Mouse (Mus musculus) embryonic facial prominence, embryonic 11.5 days (tissue): ENCODE results near the gene Fam166b. TPM values are rescaled to one million over a fixed set of nuclear protein-coding genes. Genes with fewer than 3 reads are reported as not detected.

Source experiments
- ATAC-seq: fragments of 200-750 bp; cut with Nextera tagmentation; replicated peaks from 2 replicates; pipeline ENCODE4 v1.8.0; 2017; ENCODE audit warnings: low read depth; ENCODE audit not compliant: insufficient number of reproducible peaks, low FRiP score, low TSS enrichment
- DNase-seq: peaks from one replicate; pipeline ENCODE4 v3.0.0-alpha.2; 2015; ENCODE audit warnings: low spot score
- H3K27ac ChIP-seq: fragments of 300-500 bp; sonication (generic); replicated peaks from 2 replicates; pipeline ENCODE4 v1.5.1; 2014; ENCODE audit warnings: mild to moderate bottlenecking, low read depth, low read length, control low read depth
- H3K27me3 ChIP-seq: fragments of 300-500 bp; sonication (generic); 2 replicates; pipeline ENCODE4 v1.6.1; 2014; ENCODE audit warnings: mild to moderate bottlenecking, low read length, moderate library complexity, mixed read lengths; ENCODE audit not compliant: control insufficient read depth, insufficient read depth
- H3K36me3 ChIP-seq: fragments of 300-500 bp; sonication (generic); replicated peaks from 2 replicates; pipeline ENCODE4 v1.6.1; 2014; ENCODE audit warnings: low read depth, mild to moderate bottlenecking, low read length, moderate library complexity, mixed read lengths; ENCODE audit not compliant: control insufficient read depth, insufficient read depth
- H3K4me1 ChIP-seq: fragments of 300-500 bp; sonication (generic); 2 replicates; pipeline ENCODE4 v1.6.1; 2014; ENCODE audit warnings: low read length, mixed read lengths; ENCODE audit not compliant: control insufficient read depth, insufficient read depth
- H3K4me2 ChIP-seq: fragments of 300-500 bp; sonication (generic); 2 replicates; pipeline ENCODE4 v1.6.1; 2014; ENCODE audit warnings: low read depth, mild to moderate bottlenecking, control low read depth, low read length, moderate library complexity
- H3K4me3 ChIP-seq: fragments of 300-500 bp; sonication (generic); 2 replicates; pipeline ENCODE4 v1.5.1; 2014; ENCODE audit warnings: low read depth, low read length, control low read depth
- H3K9ac ChIP-seq: fragments of 300-500 bp; sonication (generic); replicated peaks from 2 replicates; pipeline ENCODE4 v1.6.1; 2014; ENCODE audit warnings: mild to moderate bottlenecking, control low read depth, low read length
- H3K9me3 ChIP-seq: fragments of 300-500 bp; sonication (generic); replicated peaks from 2 replicates; pipeline ENCODE4 v1.6.1; 2016; ENCODE audit warnings: mild to moderate bottlenecking, low read length, inconsistent platforms, mixed read lengths; ENCODE audit not compliant: control insufficient read depth
- WGBS: fragments of 180-500 bp; shearing (Covaris S2); extraction: QIAGEN DNeasy Blood & Tissue Kit; methylation state at CpG from one replicate; pipeline ENCODE4 v1.1.7; 2014; 5-methylcytosine and 5-hydroxymethylcytosine counted together
- polyA plus RNA-seq: library from polyadenylated mRNA; unstranded; fragments of >200 nt; fragmentation: Nextera tagmentation; extraction: Ambion mirVana; gene quantifications from 2 replicates; pipeline ENCODE4 v1.2.1, GENCODE M21; 2014

Gene Fam166b
- polyA plus RNA-seq, 1 experiment from 2014 or later: not detected

DNA sequence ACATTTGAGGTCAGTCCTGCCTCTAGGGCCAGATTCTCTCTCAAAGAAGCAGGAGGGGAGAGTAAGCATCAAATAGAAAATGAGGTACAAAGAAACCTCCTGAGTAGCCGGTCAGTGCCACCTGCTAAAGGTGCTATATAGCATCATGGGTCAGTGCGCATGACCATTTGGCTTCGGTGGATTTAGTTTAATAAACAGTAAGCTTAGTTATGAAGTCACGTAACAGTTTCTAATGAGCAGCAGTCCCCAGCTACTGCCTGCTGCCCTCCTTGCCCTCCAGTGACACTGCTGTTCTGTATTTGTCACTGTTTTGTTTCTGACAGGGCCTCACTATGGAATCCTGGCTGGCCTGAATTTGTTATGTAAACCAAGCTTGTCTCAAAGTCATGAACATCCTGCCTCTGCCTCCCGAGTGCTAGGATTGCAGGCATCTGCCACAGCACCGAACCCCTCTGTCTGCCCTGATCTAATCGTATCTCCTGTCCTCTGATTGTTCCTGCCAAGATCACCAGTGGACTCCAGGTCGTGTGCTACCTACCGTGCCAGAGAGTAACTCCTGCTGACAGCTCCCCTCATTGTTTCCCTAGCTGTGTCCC lies 39.0 kb downstream of the Fam166b start:
- H3K27me3 ChIP-seq: no peaks in the 10 kb centered on the region
- H3K4me2 ChIP-seq: no peak overlapping the region
- H3K9ac ChIP-seq: no peak overlapping the region
- H3K9me3 ChIP-seq: no peaks in the 10 kb centered on the region
- WGBS: 64% methylated on average over 9 of the region's 9 CpGs
- no peaks in the 10 kb centered on the region for H3K36me3 ChIP-seq
- ATAC-seq: no peak
- DNase-seq: no peak
- H3K4me3 ChIP-seq: no peak overlapping the region
- no peaks in the 10 kb centered on the region for H3K4me1 ChIP-seq
- H3K27ac ChIP-seq: no peak overlapping the region

DNA sequence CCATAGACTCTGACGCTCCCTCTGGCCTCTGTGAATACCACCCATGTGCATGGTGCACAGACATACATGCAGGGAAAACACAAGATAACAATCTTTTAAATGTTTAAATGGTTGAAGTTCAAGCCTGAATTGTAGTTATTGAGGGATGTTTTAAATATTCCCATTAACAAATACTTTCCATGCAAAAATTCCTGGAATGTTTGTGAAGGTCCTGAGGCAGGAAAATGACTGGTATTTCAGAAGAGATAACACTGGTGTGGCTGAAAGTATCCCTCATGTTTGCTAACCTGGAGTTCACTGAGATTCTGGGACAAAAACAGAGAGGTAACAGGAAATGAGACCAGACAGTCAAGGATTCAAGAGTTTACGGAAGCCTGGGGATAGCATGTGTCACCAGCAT lies 39.5 kb downstream of the Fam166b start:
- H3K9me3 ChIP-seq: no peaks in the 10 kb centered on the region
- H3K27ac ChIP-seq: no peak overlapping the region
- no peak overlapping the region for H3K4me3 ChIP-seq
- H3K4me1 ChIP-seq: no peaks in the 10 kb centered on the region
- no peak overlapping the region for H3K4me2 ChIP-seq
- WGBS: 79% methylated on average over 2 of the region's 2 CpGs
- no peak for ATAC-seq
- no peaks in the 10 kb centered on the region for H3K36me3 ChIP-seq
- DNase-seq: no peak
- no peak overlapping the region for H3K9ac ChIP-seq
- no peaks in the 10 kb centered on the region for H3K27me3 ChIP-seq

DNA sequence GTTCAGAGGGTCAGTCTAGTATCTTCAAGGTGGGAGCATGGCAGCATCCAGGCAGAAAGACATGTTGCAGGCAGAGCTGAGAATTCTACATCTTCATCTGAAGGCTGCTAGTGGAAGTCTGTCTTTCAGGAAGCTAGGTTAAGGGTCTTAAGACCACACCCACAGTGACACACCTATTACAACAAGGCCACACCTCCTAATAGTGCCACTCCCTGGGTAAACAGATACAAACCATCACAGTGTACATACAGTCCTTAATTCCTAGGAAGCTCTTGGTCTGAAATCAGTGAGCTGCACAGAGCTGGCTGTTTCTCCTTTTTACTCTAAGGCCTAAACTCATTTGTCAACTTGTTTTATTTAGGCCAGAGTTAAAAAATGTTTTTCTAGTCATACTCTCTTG lies 42.0 kb downstream of the Fam166b start:
- no peak for DNase-seq
- Histone ChIP-seq H3K4me2 (no peak overlapping the region), H3K27ac (no peak overlapping the region), H3K9me3 (no peaks in the 10 kb centered on the region), H3K27me3 (no peaks in the 10 kb centered on the region), H3K4me1 (no peaks in the 10 kb centered on the region), H3K9ac (no peak overlapping the region), H3K36me3 (no peaks in the 10 kb centered on the region), H3K4me3 (no peak overlapping the region)
- no peak for ATAC-seq

DNA sequence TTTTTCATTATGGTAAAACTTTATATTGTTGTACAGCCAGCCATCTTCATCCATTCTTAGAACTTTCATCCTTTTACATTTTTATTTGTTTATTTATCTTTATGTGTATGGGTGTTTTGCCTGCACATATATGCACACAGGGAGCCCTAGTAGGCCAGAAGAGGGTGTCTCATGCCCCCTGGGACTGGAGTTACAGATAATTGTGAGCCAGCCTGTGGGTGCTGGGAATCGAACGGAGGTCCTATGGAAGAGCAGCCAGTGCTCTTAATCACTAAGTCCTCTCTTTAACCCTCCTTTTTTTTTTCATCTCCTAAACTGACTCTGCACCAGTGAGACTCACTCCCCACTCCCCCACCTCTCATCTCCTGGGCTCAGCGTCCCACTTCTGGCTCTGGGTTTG lies 44.4 kb downstream of the Fam166b start:
- H3K4me2 ChIP-seq: no peak overlapping the region
- DNase-seq (no peak), ATAC-seq (no peak)
- no peaks in the 10 kb centered on the region for H3K36me3 ChIP-seq
- no peak overlapping the region for H3K27ac ChIP-seq
- no peak overlapping the region for H3K9ac ChIP-seq
- H3K27me3 ChIP-seq: peaks cover 8% of the 10 kb centered on the region
- no peak overlapping the region for H3K4me3 ChIP-seq
- H3K4me1 ChIP-seq: no peaks in the 10 kb centered on the region; the same call in 1 of the 2 replicates
- WGBS: 93% methylated on average over 3 of the region's 3 CpGs
- H3K9me3 ChIP-seq: no peaks in the 10 kb centered on the region

DNA sequence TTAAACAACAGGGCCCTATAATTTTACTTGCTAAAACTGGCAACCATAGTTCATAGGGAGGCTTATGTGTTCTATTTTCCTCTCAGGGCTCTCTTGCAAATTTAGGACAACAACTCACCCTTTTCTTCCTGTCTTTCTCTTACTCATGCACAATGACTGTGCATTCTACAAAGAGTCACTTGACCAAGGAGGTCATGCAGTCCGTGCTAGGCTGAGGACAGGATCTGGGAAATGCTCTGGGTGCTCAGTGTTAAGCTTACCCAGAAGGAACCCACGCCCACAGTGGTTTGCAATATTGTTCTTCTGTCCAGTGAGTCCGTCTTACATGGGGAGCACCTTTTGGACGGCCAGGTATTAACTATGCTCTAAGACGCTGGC lies 44.9 kb downstream of the Fam166b start:
- H3K36me3 ChIP-seq: no peaks in the 10 kb centered on the region
- WGBS: 80% methylated on average over 5 of the region's 5 CpGs

DNA sequence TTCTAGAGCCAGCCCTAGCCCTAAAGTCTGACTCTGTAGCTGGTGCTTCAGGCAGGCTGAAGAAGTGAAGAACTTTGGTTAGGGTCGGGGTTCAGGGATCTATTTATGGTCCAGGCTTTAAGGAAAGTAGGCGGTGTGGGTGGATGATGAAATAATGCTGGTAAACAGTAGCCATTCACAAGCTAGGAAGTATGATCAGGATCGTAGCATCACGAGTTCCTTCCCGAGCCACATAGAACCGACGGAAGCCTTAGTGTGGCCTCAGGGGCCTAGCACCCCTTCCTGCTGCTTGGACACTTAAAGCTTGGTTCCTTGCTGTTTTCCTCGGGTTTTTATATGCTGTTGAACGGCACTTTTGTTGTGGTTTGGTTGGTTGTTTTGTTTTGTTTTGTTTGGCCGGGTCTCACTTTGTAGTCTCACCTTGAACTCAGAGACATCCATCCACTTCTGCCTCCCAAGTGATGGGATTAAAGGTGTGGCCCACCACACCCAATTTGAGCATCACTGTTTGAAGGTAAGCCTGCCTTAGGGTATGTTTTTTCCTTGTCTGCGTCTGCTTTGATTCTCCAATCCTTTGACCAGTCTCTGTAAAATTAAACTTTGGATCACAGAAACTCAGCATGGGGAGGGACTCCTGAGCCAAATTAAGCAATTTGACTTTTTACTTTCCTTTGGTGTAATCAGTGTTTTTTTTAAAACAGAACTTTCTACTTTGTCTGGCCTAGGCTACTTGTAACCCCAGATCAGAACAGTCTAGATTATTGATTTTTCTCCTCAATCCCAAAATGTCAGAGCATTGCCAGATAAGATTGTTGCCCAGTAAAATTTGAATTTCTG lies 45.5 kb downstream of the Fam166b start:
- Histone ChIP-seq H3K36me3 (no peaks in the 10 kb centered on the region), H3K9me3 (no peaks in the 10 kb centered on the region), H3K27me3 (peaks cover 8% of the 10 kb centered on the region), H3K27ac (no peak overlapping the region), H3K9ac (no peak overlapping the region), H3K4me3 (no peak overlapping the region), H3K4me2 (no peak overlapping the region), H3K4me1 (no peaks in the 10 kb centered on the region; the same call in 1 of the 2 replicates)
- 66% methylated on average over 11 of the region's 11 CpGs for WGBS
- DNase-seq (no peak), ATAC-seq (no peak)

More for the DNA sequence above, 44.9 kb downstream of the Fam166b start:
- DNase-seq (no peak), ATAC-seq (no peak)
- Histone ChIP-seq H3K4me1 (no peaks in the 10 kb centered on the region; the same call in 1 of the 2 replicates), H3K4me3 (no peak overlapping the region), H3K27ac (no peak overlapping the region), H3K9ac (no peak overlapping the region), H3K27me3 (peaks cover 8% of the 10 kb centered on the region), H3K4me2 (no peak overlapping the region), H3K9me3 (no peaks in the 10 kb centered on the region)

DNA sequence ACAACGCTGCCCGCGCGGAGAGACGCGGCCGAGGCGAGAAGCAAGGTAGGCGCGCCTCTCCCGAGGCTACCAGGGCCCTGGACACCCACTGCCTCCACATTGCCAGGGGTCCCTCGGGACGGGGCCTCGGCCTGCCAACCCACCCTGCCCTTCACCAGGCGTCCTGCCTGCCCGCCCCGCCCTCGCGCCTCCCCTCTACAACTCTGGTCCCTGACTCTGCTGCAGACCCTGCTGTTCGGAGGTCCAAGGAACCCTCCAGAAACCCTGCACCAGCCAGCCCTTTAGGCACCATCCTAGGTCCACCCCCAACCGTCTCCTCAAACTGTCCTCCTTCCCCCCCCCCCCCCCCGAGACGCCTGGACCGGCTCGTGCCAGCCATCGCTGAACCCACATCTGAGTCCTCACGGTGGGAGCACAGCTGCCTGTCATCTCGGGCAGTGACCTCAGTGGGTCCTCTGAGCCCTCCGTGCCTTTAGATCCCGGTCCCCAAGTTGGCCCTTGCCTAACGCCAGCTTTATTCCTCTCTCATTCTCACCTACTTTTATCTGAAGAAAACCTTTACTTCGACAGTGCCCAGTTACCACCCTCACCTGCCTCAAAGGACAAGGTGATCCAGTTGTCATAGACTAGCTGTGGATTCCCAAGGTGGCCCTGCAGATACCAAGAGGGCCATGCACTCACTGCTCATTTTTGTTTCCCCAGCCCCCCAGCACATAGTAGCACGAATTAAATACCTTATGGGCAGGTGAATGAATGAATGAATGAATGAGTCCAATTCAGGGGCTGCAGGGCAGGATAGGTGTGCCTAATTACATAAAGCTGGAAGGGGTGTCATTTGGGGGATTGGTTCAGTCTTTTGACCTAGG lies 46.5 kb downstream of the Fam166b start:
- H3K27me3 ChIP-seq: peaks cover 8% of the 10 kb centered on the region
- ATAC-seq: peak; percentile 79
- H3K36me3 ChIP-seq: no peaks in the 10 kb centered on the region
- 9% methylated on average over 23 of the region's 33 CpGs for WGBS
- no peak for DNase-seq
- H3K27ac ChIP-seq: no peak overlapping the region
- no peaks in the 10 kb centered on the region; the same call in 1 of the 2 replicates for H3K4me1 ChIP-seq
- H3K9me3 ChIP-seq: no peaks in the 10 kb centered on the region
- H3K9ac ChIP-seq: peak overlapping the region; percentile 75
- H3K4me2 ChIP-seq: peak overlapping the region; percentile 88
- H3K4me3 ChIP-seq: peak overlapping the region; percentile 59
